Mouse (Mus musculus) neutrophil, adult 5-6 weeks (primary cell): ENCODE measurements around the gene Gm17359. TPM values are rescaled to one million over a fixed set of nuclear protein-coding genes. Genes with fewer than 3 reads are reported as not detected.

Source experiments
- ATAC-seq: fragments of 151-379, 151-347 bp; 2 replicates; pipeline ENCODE4 v1.8.0; 2017; ENCODE audit warnings: mild to moderate bottlenecking, moderate TSS enrichment; ENCODE audit not compliant: insufficient number of reproducible peaks, poor library complexity, low FRiP score, severe bottlenecking; ENCODE audit errors: extremely low read depth
- total RNA-seq: library from RNA; stranded (forward); fragments of 200-1000 nt; gene quantifications from 2 replicates; pipeline ENCODE4 v1.2.3, GENCODE M21; 2017

Gene Gm17359
- total RNA-seq, 1 experiment from 2014 or later, result not detected

GRCm38 (mm10) chr3:79448421-79448820 lies 112.0 kb downstream of the Gm17359 start:
- ATAC-seq, result no peak

- ATAC-seq, result no peak
Measured at GRCm38 (mm10) chr3:79449361-79449760, 112.9 kb downstream of the Gm17359 start.

GRCm38 (mm10) chr3:79452696-79453263 lies 116.3 kb downstream of the Gm17359 start:
- ATAC-seq, result no peak

GRCm38 (mm10) chr3:79455761-79456160 lies 119.3 kb downstream of the Gm17359 start:
- ATAC-seq, result no peak

- no peak for ATAC-seq
Measured at GRCm38 (mm10) chr3:79458651-79459275, 122.3 kb downstream of the Gm17359 start.

GRCm38 (mm10) chr3:79469440-79469839 lies 133.0 kb downstream of the Gm17359 start:
- ATAC-seq, result no peak

- no peak for ATAC-seq
Measured at GRCm38 (mm10) chr3:79472362-79472761, 135.9 kb downstream of the Gm17359 start.

- no peak for ATAC-seq
Measured at GRCm38 (mm10) chr3:79474911-79475310, 138.4 kb downstream of the Gm17359 start.

- no peak for ATAC-seq
Measured at GRCm38 (mm10) chr3:79475980-79476379, 139.5 kb downstream of the Gm17359 start.

- no peak for ATAC-seq
Measured at GRCm38 (mm10) chr3:79478400-79478799, 141.9 kb downstream of the Gm17359 start.

GRCm38 (mm10) chr3:79478880-79479279 lies 142.4 kb downstream of the Gm17359 start:
- no peak for ATAC-seq

- ATAC-seq, result no peak
Measured at GRCm38 (mm10) chr3:79484286-79485063, 148.0 kb downstream of the Gm17359 start.

- ATAC-seq, result no peak
Measured at GRCm38 (mm10) chr3:79488025-79488424, 151.6 kb downstream of the Gm17359 start.

GRCm38 (mm10) chr3:79490102-79490501 lies 153.6 kb downstream of the Gm17359 start:
- ATAC-seq, result no peak

- peak; percentile 77 for ATAC-seq
Measured at GRCm38 (mm10) chr3:79491614-79492013, 155.2 kb downstream of the Gm17359 start.

GRCm38 (mm10) chr3:79493064-79493463 lies 156.6 kb downstream of the Gm17359 start:
- ATAC-seq, result no peak

- ATAC-seq, result no peak
Measured at GRCm38 (mm10) chr3:79494028-79494427, 157.6 kb downstream of the Gm17359 start.

- no peak for ATAC-seq
Measured at GRCm38 (mm10) chr3:79495151-79495550, 158.7 kb downstream of the Gm17359 start.

- ATAC-seq, result no peak
Measured at GRCm38 (mm10) chr3:79496668-79497067, 160.2 kb downstream of the Gm17359 start.

GRCm38 (mm10) chr3:79500279-79500678 lies 163.8 kb downstream of the Gm17359 start:
- ATAC-seq, result no peak
